Mouse (Mus musculus): ENCODE data around the gene Olfr1459. TPM values are rescaled to one million over a fixed set of nuclear protein-coding genes. Genes with fewer than 3 reads are reported as not detected.

The Olfr1459 gene
- under 1 TPM; 0.16 to 0.19 TPM for total RNA-seq (2021)
- long read RNA-seq, experiment 1: 0 reads
- long read RNA-seq, experiment 2: 0 reads

DNA sequence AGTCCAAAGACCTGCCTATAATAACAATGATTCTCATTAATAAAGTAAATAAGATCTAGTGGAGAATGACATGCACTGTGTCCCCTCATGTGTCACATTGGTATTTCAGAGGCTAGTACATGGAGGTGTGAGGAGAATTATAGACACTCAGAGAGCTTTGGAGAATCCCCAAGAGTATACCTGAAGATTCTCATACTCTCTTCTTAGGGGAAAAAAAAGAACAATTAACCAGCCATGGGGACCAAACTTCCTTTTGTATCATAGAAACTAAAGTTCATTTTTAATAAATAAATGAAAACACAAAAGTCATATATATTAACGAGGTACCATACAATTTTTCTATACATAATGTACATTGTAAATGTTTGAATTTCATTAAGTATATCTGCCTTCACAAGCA is at the start of gene Olfr1459:
TSS of gene Olfr1459 (minus strand) at position 101 of the 400 bp plus-strand sequence.
- Histone ChIP-seq H3K4me3 (no peak within 1 kb of the TSS), H3K27ac (no peak within 1 kb of the TSS)
- TF ChIP-seq CTCF (IDR thresholded peaks at IDR 0.05): no peak
- no peak for DNase-seq (ENCODE audit: extremely low spot score in 1 of 2, low spot score in 2 of 2)
- intact Hi-C loops (cut with DNase I): no loop called here

GRCm38 (mm10) chr19:13185434-13185833 is 36.1 kb upstream of the Olfr1459 start, which contains the start of gene Olfr1462:
Gene Olfr1462, plus strand, starts transcription at chr19:13185734.
- intact Hi-C loops (cut with DNase I): no loop called here
- no peak for DNase-seq (ENCODE audit: extremely low spot score in 1 of 2, low spot score in 2 of 2)
- no peak for TF ChIP-seq CTCF (IDR thresholded peaks at IDR 0.05)
- no peak within 1 kb of the TSS for H3K4me3 ChIP-seq
- H3K27ac ChIP-seq: no peak within 1 kb of the TSS

- H3K27ac ChIP-seq: no peak within 1 kb of the TSS
- DNase-seq (ENCODE audit: extremely low spot score in 1 of 2, low spot score in 2 of 2): no peak
- no peak for TF ChIP-seq CTCF (IDR thresholded peaks at IDR 0.05)
- intact Hi-C loops (cut with DNase I): no loop called here
- H3K4me3 ChIP-seq: no peak within 1 kb of the TSS
These were observed 13.4 kb upstream of the Olfr1459 start, which contains the start of gene Olfr1461 for GRCm38 (mm10) chr19:13162700-13163099. Gene Olfr1461, plus strand, starts transcription at chr19:13163000.

DNA sequence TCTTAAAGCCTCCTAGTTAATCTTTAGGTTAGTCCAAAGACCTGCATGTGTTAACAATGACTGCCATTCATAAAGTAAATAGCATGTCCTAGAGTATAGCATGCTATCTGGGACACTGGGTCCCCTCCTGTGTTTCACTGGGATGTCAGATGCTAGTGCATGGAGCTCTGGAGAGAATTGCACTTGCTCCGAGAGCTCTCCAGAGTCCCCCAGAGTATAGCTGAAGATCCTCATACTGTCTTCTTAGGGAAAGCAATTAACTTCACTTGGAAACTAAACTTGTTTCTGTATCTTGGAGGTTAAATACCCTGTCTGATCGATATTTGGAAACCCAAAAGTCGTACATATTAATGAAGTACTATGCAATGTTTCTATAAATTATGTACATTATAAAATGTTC is 42.7 kb downstream of the Olfr1459 start, which contains the start of gene Olfr1458:
TSS of gene Olfr1458 (minus strand) at position 101 of the 400 bp plus-strand sequence.
- H3K4me3 ChIP-seq: no peak within 1 kb of the TSS
- intact Hi-C loops (cut with DNase I): no loop called here
- no peak within 1 kb of the TSS for H3K27ac ChIP-seq
- DNase-seq (ENCODE audit: extremely low spot score in 1 of 2, low spot score in 2 of 2): no peak
- no peak for TF ChIP-seq CTCF (IDR thresholded peaks at IDR 0.05)

GRCm38 (mm10) chr19:13097791-13098190 is 51.6 kb downstream of the Olfr1459 start, which contains the start of gene Olfr1457:
Gene Olfr1457, minus strand, starts transcription at chr19:13097891.
- no peak for TF ChIP-seq CTCF (IDR thresholded peaks at IDR 0.05)
- H3K4me3 ChIP-seq: no peak within 1 kb of the TSS
- intact Hi-C loops (cut with DNase I): no loop called here
- DNase-seq (ENCODE audit: extremely low spot score in 1 of 2, low spot score in 2 of 2): no peak
- H3K27ac ChIP-seq: no peak within 1 kb of the TSS

DNA sequence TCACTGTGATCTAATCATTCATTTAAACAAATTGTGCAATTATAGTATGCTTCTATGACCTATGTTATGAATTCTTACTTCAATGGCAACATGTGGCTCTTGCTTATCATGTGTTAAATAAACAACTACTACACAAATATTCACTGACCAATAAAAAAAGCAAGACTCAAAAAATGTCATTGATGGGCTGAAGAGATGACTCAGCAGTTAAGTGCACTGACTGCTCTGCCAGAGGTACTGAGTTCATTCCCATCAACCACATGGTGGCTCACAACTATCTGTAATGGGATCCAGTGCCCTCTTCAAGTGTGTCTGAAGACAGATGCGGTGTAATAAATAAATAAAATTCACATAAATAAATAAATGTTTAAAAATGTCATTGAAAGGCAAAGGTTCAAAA is 55.4 kb downstream of the Olfr1459 start:
- no peak overlapping the region for H3K4me3 ChIP-seq
- TF ChIP-seq CTCF (IDR thresholded peaks at IDR 0.05): no peak
- DNase-seq (ENCODE audit: extremely low spot score in 1 of 2, low spot score in 2 of 2): no peak
- intact Hi-C loops (cut with DNase I): no loop called here
- H3K27ac ChIP-seq: no peak overlapping the region

Other genes with a start within 250 kb of the Olfr1459 start
- gene Olfr1447, start 245.8 kb downstream of the Olfr1459 start, total RNA-seq (2021): not detected
- gene Olfr1448, start 225.1 kb downstream of the Olfr1459 start, total RNA-seq (2021): not detected
- gene Olfr1449, start 218.7 kb downstream of the Olfr1459 start, total RNA-seq (2021): not detected
- not detected for gene Olfr1450, start 199.3 kb downstream of the Olfr1459 start, total RNA-seq (2021)
- not detected for gene Olfr1451, start 154.5 kb downstream of the Olfr1459 start, total RNA-seq (2021)
- not detected for gene Olfr1453, start 121.2 kb downstream of the Olfr1459 start, total RNA-seq (2021)
- not detected for gene Olfr1454, start 88.9 kb downstream of the Olfr1459 start, total RNA-seq (2021)
- gene Olfr1457, start 51.7 kb downstream of the Olfr1459 start, total RNA-seq (2021): not detected
- not detected for gene Olfr1458, start 42.8 kb downstream of the Olfr1459 start, total RNA-seq (2021)
- not detected for gene Olfr1461, start 13.5 kb upstream of the Olfr1459 start, total RNA-seq (2021)
- not detected for gene Olfr1462, start 36.2 kb upstream of the Olfr1459 start, total RNA-seq (2021)
- not detected for gene Olfr1463, start 81.8 kb upstream of the Olfr1459 start, total RNA-seq (2021)
- not detected for gene Olfr1465, start 166.0 kb upstream of the Olfr1459 start, total RNA-seq (2021)
- not detected for gene Olfr1466, start 189.3 kb upstream of the Olfr1459 start, total RNA-seq (2021)
- not detected for gene Olfr1467, start 212.7 kb upstream of the Olfr1459 start, total RNA-seq (2021)

All from left cerebral cortex, adult 2 months (tissue).